In the genomic region with DNA sequence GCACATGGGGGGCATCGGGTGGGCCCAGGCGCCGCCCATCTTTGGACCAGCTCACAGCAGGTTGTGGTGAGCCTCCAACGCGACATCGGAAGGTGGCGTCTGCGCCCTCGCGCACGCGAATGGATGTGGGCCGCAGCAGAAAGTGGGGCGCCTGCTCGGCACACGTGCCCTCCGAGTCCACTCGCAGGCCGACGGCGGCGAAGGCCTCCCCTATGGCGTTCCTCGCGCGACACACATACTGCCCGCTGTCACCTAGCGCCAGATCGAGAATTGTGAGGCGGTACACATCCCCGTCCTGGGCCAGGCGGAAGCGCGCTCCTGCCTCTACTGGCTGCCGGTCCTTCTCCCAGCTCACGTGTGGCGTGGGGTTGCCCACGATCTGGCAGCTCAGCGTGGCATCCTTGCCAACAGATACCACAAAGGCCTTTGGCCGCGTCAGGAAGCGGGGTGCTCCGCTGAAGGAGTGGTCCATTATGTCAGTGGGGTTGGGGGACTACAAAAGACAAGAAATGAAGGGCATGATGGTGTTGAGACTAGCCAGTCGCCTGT, we compare ENCODE assay signal across 8 mouse cellular contexts. TPM values are rescaled to one million over a fixed set of nuclear protein-coding genes. Genes with fewer than 3 reads are reported as not detected.
DNase-seq lines count a peak whose midpoint lies in the region; ATAC-seq lines count a peak whose summit lies in the region.

A gene (minus strand): TSS at position 499 of the 549 bp plus-strand sequence.

- 0 out of 2 replicates have a peak, but pooled peaks cover 3% of the 10 kb centered on the region for H3K4me1 ChIP-seq in limb, embryonic 11.5 days (ENCODE audit: control insufficient read depth, insufficient read depth, low read length)

- DNase-seq in embryo, embryonic 11 days, result peak; percentile 7
- no peak for DNase-seq in embryo, embryonic 10.5 days (ENCODE audit: low spot score)
- peak; percentile 30 for DNase-seq in R1 (ENCODE audit: low read depth, low spot score)
- no peak for DNase-seq in heart, adult 8-10 months (ENCODE audit: low spot score)
- no peak for DNase-seq in limb, embryonic 11.5 days (ENCODE audit: low spot score)
- DNase-seq in urinary bladder, adult 2 months (ENCODE audit: low spot score), result no peak
- no peak for DNase-seq in spleen, adult 18-20 months
- DNase-seq in cerebellum, adult 9-11 months, result no peak

- no peak for ATAC-seq in limb, embryonic 11.5 days (ENCODE audit: insufficient number of reproducible peaks, low FRiP score, low TSS enrichment, low read depth)

- H3K27ac ChIP-seq in limb, embryonic 11.5 days (replicated peaks; ENCODE audit: low read depth, low read length), result no peak within 1 kb of the TSS

- peaks cover 49% of the 10 kb centered on the region for H3K27me3 ChIP-seq in limb, embryonic 11.5 days (ENCODE audit: control insufficient read depth, insufficient read depth, low read length)

- no peaks in the 10 kb centered on the region for H3K36me3 ChIP-seq in limb, embryonic 11.5 days (ENCODE audit: control insufficient read depth, insufficient read depth, low read length)

- no peak within 1 kb of the TSS for H3K9ac ChIP-seq in limb, embryonic 11.5 days (ENCODE audit: low read length)

- no peaks in the 10 kb centered on the region for H3K9me3 ChIP-seq in limb, embryonic 11.5 days (ENCODE audit: control insufficient read depth, low read length)

- 21% methylated on average over 44 of the region's 44 CpGs for WGBS in limb, embryonic 11.5 days

- peak within 1 kb of the TSS; percentile 15; the same call in 1 of the 2 replicates for H3K4me2 ChIP-seq in limb, embryonic 11.5 days (ENCODE audit: low read depth, severe bottlenecking)

- peak within 1 kb of the TSS; percentile 17 for H3K4me3 ChIP-seq in limb, embryonic 11.5 days (ENCODE audit: low read depth, low read length)

RNA-seq across cellular contexts. Expression of the gene that starts here (rescaled TPM):
- total RNA-seq in heart, adult 8-10 months (2022), result 1,000 to 10,000 TPM in 1 of 4 experiments, 100 to 1,000 TPM in 3; 788 to 1,002 (median 896) TPM
- 0.08 and 0.18 TPM in 2 replicates for polyA plus RNA-seq in limb, embryonic 11.5 days (2014; fragmentation: Nextera tagmentation; extraction: Ambion mirVana)
- 0.14 and 0.22 TPM in 2 replicates for polyA plus RNA-seq in urinary bladder, adult 2 months (2012; rRNA removed)

Comparison
In these comparisons a context has a peak if more than half of its experiments do, and no peak if none do; other contexts are left out.
1. DNase-seq: peak in embryo, embryonic 11 days (single experiment) and R1 (single experiment); none in embryo, embryonic 10.5 days (single experiment), heart, adult 8-10 months (single experiment), limb, embryonic 11.5 days (single experiment), urinary bladder, adult 2 months (single experiment), spleen, adult 18-20 months (0 of 2) and cerebellum, adult 9-11 months (single experiment).